In the genomic region with DNA sequence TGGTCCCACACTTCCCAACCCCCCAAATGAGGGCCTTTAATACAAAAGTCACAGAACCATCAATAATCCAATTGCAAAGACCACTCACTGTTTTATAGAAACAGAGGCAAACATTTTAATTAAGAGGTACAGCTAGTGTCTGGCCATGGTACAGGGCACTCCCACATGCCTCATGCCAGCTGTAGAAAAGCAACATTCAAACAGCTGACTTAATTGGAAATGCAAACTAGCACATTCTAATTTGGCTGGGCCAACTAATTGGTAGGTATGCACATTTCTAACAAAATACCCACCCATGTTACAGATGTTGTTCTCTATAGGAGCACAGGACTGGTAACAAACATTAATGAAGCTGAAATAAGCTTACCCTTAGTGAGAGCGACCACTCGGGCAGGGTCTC, we compare ENCODE assay signal across 21 mouse cellular contexts.
"Had no signal": no experiment of that assay in that cellular context is flagged by ENCODE, and none has a peak within 500 bp of the region (broad histone marks: within the 10 kb centered on the region; RNA-seq: fewer than 3 reads in every experiment).

No protein-coding gene starts in this region.

- H3K9ac ChIP-seq: liver, embryonic 14.5 days; liver, postnatal 0 days; lung, embryonic 14.5 days; midbrain, embryonic 12.5 days; midbrain, embryonic 15.5 days; neural tube, embryonic 13.5 days had no signal

- ATAC-seq: liver, postnatal 0 days; lung, postnatal 0 days; midbrain, embryonic 15.5 days had no signal

- H3K4me3 ChIP-seq: left cerebral cortex, adult 2 months; midbrain, embryonic 12.5 days; midbrain, embryonic 15.5 days; myocyte; neural tube, embryonic 13.5 days had no signal

- H3K4me1 ChIP-seq: midbrain, embryonic 15.5 days had no signal

- H3K9me3 ChIP-seq: midbrain, embryonic 12.5 days; midbrain, embryonic 15.5 days; neural tube, embryonic 13.5 days had no signal

- H3K4me2 ChIP-seq: lung, embryonic 14.5 days; midbrain, embryonic 12.5 days; midbrain, embryonic 15.5 days; neural tube, embryonic 13.5 days had no signal

- DNase-seq: kidney, adult 9 months; kidney, postnatal 14 days; kidney, postnatal 4 days; layer of hippocampus, postnatal 36 days; liver, postnatal 0 days; lung, embryonic 14.5 days; right cerebral cortex, adult 18-20 months; right cerebral cortex, postnatal 14 days; right cerebral cortex, postnatal 4 days; thymus, adult 2 months; thymus, postnatal 14 days; thymus, postnatal 4 days had no signal

- H3K27ac ChIP-seq: left cerebral cortex, adult 2 months; liver, embryonic 14.5 days; macrophage; midbrain, embryonic 12.5 days; midbrain, embryonic 15.5 days; neural tube, embryonic 13.5 days; stomach, postnatal 0 days had no signal

- H3K36me3 ChIP-seq: midbrain, embryonic 15.5 days had no signal

- H3K27me3 ChIP-seq: midbrain, embryonic 12.5 days; midbrain, embryonic 15.5 days; neural tube, embryonic 13.5 days had no signal
